Mouse (Mus musculus): ENCODE data around the gene Il27. TPM values are rescaled to one million over a fixed set of nuclear protein-coding genes. Genes with fewer than 3 reads are reported as not detected.

Il27 gene
- total RNA-seq, 2 experiments from 2014 or later: not detected

DNA sequence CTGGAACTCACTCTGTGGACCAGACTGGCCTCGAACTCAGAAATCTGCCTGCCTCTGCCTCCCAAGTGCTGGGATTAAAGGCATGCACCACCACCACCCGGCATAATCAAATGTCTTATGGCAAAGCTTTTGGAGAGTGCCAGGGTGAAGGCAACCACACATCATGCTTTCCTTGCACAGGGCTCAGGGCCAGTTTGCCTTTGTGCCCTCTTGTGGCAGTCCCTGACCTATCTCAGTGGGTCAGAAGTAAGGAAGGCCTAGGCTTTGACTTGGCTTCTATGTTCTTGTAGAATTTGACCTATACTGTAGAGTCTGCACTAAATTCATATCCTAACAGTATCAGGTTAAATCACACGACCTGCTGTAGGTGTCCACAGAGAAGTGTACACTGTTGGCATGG, 22.0 kb upstream of the Il27 start:
- intact Hi-C loops (cut with DNase I): no loop called here
- DNase-seq (ENCODE audit: extremely low spot score in 1 of 2, low spot score in 2 of 2): no peak

DNA sequence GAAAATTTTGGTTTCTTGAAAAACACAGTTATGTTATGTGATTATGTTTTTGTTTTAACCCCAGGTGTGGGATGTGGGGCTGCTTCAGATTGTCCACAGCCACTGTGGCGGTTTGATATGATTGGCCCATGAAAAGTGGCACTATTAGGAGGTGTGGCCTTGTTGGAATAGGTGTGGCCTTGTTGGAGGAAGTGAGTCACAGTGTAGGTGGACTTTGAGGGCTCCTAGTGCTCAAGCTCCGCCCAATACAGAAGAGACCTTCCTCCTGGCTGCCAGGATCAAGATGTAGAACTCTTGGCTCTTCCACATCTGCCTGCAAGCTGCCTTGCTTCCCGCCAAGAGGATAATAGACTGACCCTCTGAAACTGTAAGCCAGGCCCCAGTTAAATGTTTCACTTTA, 18.0 kb upstream of the Il27 start:
- intact Hi-C loops (cut with DNase I): no loop called here
- DNase-seq (ENCODE audit: extremely low spot score in 1 of 2, low spot score in 2 of 2): no peak

DNA sequence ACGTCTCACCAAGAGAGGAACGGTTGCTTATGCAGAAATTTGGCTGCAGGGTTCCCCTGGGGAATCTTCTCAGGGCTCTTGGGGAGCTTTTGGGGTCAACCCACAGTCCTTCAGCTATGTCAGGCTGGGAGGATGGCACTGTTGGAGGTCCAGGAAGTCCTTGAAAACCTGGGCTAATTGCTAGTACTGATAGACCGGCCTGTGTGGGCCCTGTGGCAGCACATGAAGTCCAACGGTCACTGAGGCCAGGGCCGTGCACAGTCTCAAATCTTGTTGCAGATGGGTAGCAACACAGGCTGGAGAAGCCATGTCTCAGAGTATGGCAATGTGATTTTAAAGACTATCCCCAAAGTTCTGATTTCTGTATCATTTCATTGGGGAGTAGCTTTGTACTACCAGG, 13.1 kb upstream of the Il27 start:
- DNase-seq (ENCODE audit: extremely low spot score in 1 of 2, low spot score in 2 of 2): no peak
- intact Hi-C loops (cut with DNase I): no loop called here

DNA sequence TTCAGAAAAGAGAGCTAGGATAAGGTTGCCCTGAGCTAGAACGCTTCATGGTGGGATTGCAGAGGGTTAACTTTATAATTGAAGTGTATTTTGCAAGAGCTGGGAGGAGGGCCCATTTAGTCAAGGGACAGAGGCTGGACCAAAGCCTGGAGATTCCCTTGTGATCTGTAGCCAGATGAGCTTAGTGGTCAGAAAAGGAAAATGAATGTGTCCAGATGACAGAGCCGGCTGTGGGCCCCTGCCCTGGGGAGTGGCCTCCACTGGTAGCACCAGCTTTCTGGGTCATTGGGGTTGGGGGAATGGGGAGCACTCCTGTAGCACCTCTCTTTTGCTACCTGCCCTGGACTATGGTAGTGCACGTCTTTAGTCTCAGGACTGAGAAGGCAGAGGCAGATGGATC, 12.3 kb upstream of the Il27 start:
- DNase-seq (ENCODE audit: extremely low spot score in 1 of 2, low spot score in 2 of 2): peak in 1 of 2 experiments; percentile 42
- intact Hi-C loops (cut with DNase I): no loop called here

DNA sequence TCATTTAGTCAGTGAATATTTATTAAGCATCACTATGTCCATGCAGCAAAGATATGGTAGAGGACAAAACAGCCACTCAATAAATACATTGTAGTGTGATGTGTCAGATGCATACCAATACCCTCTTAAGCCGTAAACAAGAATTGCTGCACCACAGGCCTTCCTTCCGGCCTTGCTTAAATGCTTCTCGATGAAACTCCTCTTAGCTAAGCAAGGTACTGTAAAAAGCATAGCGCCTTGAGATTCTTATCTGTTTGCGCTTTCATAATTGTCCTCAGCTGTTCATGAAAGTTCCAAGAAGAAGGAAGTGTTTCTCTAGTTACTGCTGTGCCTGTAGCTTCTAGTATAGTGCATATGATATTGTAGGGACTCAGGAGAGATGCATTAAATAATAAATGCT, 11.9 kb upstream of the Il27 start:
- DNase-seq (ENCODE audit: extremely low spot score in 1 of 2, low spot score in 2 of 2): no peak
- intact Hi-C loops (cut with DNase I): no loop called here

DNA sequence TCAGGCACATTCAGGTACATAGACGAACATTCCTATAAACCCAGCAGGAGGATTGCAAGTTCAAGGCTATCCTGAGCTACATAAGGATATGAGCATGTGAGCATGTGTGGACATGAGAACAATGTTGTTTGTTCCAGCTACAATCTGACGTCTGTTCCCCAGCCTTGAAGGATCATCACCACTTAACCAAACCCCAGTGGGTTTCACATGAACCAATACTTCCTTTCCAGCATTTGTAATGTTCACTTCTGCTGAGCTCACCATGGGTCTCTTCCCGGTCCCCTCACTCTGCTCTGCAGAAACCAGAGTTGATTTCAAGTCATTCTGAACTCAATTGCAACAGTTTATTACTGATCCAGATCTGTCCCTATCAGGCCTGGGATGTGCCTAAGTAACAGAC, 7.9 kb upstream of the Il27 start:
- intact Hi-C loops (cut with DNase I): no loop called here
- no peak for DNase-seq (ENCODE audit: extremely low spot score in 1 of 2, low spot score in 2 of 2)

DNA sequence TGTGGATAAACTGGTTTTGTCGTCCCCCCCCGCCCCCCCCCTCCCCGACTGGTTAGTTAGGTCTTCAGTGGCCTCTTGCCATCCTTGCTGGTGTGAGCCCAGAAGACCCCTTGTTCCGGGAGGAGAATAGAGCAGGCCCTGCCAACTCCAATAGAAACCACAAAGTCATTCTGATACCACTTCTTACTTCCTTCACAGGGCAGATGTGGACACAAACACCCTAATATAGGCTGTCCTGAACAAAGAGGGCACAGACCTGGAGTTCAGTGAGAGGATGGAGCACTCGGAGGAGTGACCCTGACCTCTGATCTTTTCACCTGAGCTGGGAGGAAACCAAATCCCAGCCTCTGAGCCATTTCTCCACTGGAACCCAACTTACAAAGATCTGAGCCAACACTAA, 7.2 kb upstream of the Il27 start:
- no peak for DNase-seq (ENCODE audit: extremely low spot score in 1 of 2, low spot score in 2 of 2)
- intact Hi-C loops (cut with DNase I): no loop called here

DNA sequence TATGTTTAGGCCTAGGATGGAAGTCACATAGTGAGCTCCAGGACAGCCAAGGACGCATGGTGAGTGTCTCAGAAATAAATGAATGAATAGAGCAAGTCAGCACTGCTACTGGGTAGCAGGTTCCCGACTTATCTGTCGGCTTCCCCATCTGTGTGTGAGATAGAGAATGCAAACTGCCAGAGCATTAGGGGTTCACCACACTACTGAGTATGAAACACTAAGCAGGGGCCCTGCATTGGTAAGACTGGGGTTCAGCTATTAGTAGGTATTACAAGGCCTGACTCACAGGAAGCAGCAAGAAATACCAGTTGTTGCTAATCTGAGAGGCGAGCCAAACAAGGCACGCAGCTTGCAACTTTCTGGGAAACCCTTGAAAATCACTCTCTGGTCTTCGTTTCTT, 4.2 kb upstream of the Il27 start:
- DNase-seq (ENCODE audit: extremely low spot score in 1 of 2, low spot score in 2 of 2): no peak
- intact Hi-C loops (cut with DNase I): no loop called here

DNA sequence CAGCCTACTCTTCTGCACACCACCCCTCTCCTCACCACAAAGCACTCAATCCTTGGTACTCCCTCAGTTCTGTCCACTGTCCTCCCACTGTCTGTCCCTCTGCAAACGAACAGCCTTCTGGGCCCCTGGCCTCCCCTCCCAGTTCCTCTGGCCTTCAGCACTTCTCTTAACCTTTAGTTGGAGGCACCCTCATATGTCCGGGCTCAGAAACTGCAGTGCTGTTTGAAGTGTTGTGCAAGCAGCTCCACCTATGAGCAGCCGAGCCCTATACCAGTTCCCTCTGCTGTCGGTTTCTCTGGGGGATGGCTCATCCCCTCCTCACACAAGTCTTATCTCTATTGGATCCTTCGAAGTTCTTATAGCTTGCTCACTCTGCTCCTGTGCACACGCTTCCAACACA, 1.7 kb upstream of the Il27 start:
- no peak for DNase-seq (ENCODE audit: extremely low spot score in 1 of 2, low spot score in 2 of 2)
- intact Hi-C loops (cut with DNase I): no loop called here

DNA sequence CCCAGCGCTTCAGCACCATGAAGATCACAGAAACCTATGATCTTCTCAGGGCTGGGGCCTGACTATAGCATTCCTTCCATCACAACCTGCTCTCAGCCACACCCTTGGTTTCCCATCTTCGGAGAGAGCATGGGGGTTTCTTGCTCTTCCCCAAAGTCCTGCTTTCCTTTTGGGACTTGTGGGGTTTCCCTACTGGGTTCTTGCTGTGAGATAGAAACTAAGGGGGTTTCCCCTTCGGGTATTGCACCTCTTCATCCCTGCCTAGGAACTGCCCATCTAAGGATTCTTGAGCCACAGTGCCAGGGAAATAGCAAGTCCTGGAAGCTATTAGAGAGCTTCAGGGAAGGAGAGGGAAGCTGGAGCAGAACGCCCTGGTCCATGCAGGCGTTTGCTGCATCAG, 1.1 kb upstream of the Il27 start:
- intact Hi-C loops (cut with DNase I): no loop called here
- no peak for DNase-seq (ENCODE audit: extremely low spot score in 1 of 2, low spot score in 2 of 2)

DNA sequence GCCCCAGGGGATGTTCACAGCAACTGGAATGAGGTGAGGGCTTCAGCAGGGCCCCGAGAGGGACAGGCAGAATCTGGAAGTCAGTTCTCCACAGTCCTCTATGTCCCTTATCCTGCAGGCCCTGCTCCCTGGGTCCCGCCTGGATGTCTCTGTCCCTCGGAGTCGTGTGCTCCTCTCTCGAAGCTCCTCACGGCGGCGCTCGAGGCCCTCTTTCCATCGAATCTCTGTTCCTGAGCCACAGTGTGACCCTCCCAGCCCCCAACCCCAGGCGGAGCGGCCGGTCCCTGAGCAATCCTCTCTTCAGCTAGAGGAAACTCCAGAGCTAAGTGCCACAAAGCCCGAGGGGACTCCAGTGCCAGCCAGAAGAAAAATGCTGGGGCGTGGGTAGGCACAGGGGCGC, 7.0 kb downstream of the Il27 start:
- peak in 1 of 2 experiments; percentile 88 for DNase-seq (ENCODE audit: extremely low spot score in 1 of 2, low spot score in 2 of 2)
- intact Hi-C loops (cut with DNase I): loop anchor here (2.0 kb wide), 1 partner anchor 49 kb away; no protein-coding TSS in a partner anchor

DNA sequence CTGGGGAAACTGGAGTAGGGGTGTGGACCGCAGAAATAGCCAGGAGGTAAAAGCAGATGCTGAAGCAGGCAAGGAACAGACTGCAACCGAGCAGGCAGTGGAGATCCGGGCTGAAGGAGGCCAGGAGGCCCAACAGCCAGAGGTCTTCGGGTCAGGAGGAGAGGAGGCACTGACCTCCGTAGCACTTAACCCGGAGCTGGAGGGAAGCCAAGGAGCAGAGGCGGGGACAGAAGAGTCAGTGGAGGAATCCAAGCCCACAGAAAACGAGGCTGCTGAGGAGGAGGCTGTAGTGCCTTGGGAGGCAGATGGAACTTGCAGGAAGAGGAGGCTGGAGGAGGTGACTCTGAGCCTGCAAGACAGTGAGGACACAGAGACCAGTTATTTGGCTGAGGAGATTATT, 7.9 kb downstream of the Il27 start:
- intact Hi-C loops (cut with DNase I): loop anchor here (2.0 kb wide), 1 partner anchor 50 kb away; no protein-coding TSS in a partner anchor
- DNase-seq (ENCODE audit: extremely low spot score in 1 of 2, low spot score in 2 of 2): peak in 1 of 2 experiments; percentile 49

DNA sequence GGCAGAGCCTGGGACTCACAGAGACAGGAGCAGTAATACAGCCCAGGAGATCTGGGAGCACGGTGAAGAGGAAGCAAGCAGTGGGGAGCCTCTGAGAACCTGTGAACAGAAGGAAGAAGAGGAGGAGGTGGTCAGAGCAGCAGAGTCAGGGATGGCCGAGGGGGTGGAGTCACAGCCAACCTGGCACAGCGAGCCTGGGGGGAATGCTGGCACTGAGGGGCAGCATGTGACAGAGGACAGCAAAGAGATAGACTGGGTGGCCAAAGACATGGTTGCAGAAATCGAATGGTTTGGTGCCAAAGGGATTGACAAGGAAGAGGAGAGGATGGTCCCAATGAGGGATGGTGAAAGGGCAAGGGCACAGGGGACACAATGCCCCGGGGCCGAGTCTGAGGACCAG, 9.0 kb downstream of the Il27 start, which contains the start of gene Cln3:
Cln3 (minus strand) TSS at position 101 of the 400 bp plus-strand sequence.
- intact Hi-C loops (cut with DNase I): loop anchor here (2.0 kb wide), 1 partner anchor 51 kb away; no protein-coding TSS in a partner anchor
- DNase-seq (ENCODE audit: extremely low spot score in 1 of 2, low spot score in 2 of 2): no peak

DNA sequence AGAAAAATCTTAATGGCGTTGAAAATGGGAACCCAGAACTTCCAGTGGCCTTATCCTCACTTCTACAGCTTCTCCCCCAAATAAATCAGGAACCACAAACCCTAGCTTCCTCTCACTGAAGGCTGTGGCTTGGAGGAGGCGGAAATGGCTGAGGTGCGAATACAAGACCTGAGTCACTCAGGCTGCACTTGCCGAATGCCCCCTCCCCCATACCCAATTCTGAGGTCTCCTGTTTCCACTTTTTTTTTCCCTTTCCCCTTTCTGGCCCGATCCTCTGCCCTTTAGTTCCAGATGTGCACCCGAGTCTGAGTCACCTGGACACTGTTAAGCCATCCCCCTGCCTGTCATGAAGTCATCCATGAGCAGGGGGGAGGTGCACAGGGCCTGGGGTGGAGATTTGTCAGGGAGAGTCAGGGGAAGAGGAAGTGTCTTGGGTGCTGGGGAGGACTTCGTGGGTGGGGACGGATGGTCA, 10.2 kb downstream of the Il27 start, which contains the start of gene Apobr:
Apobr (plus strand) TSS at position 437 of the 472 bp plus-strand sequence.
- intact Hi-C loops (cut with DNase I): loop anchor here (5.0 kb wide), 1 partner anchor 108 kb away; no protein-coding TSS in a partner anchor
- no peak for DNase-seq (ENCODE audit: extremely low spot score in 1 of 2, low spot score in 2 of 2)

DNA sequence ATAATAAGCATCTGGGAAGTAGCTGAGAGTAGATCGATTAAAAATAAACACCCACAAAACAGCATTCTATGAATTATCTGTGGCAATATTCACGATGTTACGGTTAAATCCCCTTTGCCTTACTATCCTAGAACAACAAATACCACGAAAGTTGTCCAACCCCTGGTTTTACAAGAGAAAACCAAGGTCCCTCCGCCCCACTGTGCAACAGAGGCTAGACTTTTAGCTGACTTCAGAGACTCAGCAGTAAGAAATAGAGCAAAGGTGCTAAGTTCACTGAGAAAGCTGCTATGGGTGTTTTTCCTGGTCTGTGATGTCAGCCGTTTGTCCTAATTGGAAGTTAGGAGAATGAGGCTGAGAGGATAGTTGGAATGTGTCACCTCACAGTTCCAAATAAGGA, 11.0 kb downstream of the Il27 start:
- DNase-seq (ENCODE audit: extremely low spot score in 1 of 2, low spot score in 2 of 2): no peak
- intact Hi-C loops (cut with DNase I): loop anchor here (5.0 kb wide), 1 partner anchor 109 kb away; no protein-coding TSS in a partner anchor

DNA sequence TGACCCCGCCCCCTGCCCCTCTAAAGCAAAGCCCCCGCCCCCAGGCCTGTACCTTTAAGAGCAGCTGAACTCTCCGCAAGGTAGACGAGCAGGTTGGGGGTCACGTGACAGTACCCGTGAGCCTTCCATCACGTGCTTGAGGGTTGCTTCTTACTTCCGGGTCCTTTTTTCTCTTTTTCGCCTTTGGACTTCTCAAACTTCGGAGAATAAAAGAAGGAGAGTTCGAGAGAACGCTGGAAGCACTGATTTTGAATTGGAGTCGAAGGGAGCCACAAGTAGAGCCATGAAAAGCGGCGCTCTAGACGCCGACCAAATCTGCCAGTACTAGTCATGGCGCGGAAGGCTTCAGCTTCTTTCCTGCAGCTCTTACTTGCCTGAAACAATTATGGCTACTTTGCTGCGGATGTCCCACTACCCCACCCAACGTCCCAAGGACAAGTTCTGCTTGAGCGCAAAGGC, 11.5 kb downstream of the Il27 start:
- intact Hi-C loops (cut with DNase I): loop anchor here (5.0 kb wide), 1 partner anchor 109 kb away; no protein-coding TSS in a partner anchor

DNA sequence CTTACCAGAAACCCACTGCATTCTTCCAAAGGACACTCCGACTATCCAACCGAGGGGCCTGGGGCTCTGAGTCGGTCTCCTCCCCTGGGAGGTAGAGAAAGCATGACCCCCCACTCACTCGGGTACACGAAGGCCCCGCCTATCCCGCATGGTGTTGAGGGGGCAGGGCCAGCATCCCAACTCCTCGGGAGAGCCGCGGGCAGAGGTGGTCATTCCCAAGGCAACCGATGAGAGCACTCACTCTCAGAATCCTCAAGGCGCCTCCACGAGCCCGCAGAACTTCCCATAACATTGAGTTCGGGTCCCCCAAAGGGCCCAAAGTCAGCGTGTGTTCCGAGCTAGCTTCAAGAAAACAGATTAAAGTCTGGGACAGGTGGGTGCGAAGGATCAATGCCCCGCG, 12.0 kb downstream of the Il27 start:
- peak in 1 of 2 experiments; percentile 55 for DNase-seq (ENCODE audit: extremely low spot score in 1 of 2, low spot score in 2 of 2)

More for the DNA sequence above, 11.5 kb downstream of the Il27 start:
- peak; percentile 82 to 91 for DNase-seq (ENCODE audit: extremely low spot score in 1 of 2, low spot score in 2 of 2)

DNA sequence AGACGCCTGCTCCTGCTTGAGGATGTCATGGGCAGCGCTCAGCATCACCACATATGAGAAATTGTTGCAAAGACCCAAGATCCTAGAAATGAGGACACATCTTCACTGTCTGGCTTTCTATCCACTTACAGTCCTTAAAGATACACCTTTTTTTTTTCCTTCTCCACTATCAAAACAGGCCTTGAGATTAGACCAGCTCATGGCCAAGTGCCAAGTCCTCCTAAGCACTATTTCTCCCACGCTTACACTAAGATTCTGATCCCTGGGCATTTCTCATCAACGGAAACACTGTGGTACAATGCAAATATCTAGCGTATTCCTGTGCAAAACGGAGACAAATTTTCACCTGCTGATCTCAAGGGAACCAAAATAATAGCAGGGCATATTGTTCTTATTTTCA, 13.1 kb downstream of the Il27 start:
- intact Hi-C loops (cut with DNase I): loop anchor here (5.0 kb wide), 1 partner anchor 111 kb away; no protein-coding TSS in a partner anchor
- DNase-seq (ENCODE audit: extremely low spot score in 1 of 2, low spot score in 2 of 2): no peak

More for the DNA sequence above, 12.0 kb downstream of the Il27 start:
- intact Hi-C loops (cut with DNase I): loop anchor here (5.0 kb wide), 1 partner anchor 110 kb away; no protein-coding TSS in a partner anchor

DNA sequence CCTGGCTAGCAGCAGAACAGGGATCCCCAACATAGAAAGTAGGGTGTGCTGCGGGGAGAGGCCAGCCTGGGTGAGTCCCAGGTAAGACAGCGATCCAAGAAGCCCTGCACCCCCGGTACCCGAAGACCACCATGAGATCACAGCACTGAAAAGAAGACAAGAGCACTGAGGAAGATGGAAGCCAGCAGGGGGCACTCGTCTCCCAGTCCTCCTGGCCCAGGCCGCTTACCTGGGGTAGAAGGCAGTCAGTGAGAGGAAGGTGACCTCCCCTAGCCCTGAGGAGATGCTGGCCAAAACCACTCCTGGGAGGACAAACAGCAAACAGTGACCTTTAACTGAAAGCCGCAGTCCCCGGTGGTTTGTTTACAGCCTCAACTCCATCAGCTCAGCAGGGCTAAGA, 15.6 kb downstream of the Il27 start:
- DNase-seq (ENCODE audit: extremely low spot score in 1 of 2, low spot score in 2 of 2): peak in 1 of 2 experiments; percentile 55
- intact Hi-C loops (cut with DNase I): no loop called here

DNA sequence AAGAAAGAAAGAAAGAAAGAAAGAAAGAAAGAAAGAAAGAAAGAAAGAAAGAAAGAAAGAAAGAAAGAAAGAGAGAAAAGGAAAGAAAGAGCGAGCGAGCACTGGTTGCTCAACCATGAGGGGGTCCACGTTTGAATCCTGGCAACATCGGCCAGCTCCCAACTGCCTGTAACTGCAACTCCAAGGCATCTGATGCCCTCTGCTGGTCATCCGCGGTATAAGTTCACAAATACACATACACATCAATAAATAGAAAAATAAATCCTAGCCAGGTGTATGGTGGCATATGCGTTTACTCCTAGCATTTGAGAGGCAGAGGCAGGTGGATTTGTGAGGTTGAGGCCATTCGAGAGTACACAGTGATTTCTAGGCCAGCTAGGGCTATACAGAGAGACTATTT, 17.8 kb downstream of the Il27 start:
- peak in 1 of 2 experiments; percentile 51 for DNase-seq (ENCODE audit: extremely low spot score in 1 of 2, low spot score in 2 of 2)
- intact Hi-C loops (cut with DNase I): no loop called here
